Mouse (Mus musculus) olfactory bulb, adult 2 months (tissue): ENCODE measurements around the gene Calm3.

Experiments
- CTCF ChIP-seq: fragments of 200-500 bp; IDR thresholded peaks from 2 replicates; pipeline ENCODE4 v1.5.1; 2012; ENCODE audit warnings: low read depth, mild to moderate bottlenecking, low read length, moderate library complexity; ENCODE audit not compliant: insufficient read depth
- POLR2A ChIP-seq: fragments of 200-500 bp; IDR thresholded peaks from 2 replicates; pipeline ENCODE4 v1.6.1; 2012; ENCODE audit warnings: mild to moderate bottlenecking, low read depth, low read length, moderate library complexity; ENCODE audit not compliant: insufficient read depth

DNA sequence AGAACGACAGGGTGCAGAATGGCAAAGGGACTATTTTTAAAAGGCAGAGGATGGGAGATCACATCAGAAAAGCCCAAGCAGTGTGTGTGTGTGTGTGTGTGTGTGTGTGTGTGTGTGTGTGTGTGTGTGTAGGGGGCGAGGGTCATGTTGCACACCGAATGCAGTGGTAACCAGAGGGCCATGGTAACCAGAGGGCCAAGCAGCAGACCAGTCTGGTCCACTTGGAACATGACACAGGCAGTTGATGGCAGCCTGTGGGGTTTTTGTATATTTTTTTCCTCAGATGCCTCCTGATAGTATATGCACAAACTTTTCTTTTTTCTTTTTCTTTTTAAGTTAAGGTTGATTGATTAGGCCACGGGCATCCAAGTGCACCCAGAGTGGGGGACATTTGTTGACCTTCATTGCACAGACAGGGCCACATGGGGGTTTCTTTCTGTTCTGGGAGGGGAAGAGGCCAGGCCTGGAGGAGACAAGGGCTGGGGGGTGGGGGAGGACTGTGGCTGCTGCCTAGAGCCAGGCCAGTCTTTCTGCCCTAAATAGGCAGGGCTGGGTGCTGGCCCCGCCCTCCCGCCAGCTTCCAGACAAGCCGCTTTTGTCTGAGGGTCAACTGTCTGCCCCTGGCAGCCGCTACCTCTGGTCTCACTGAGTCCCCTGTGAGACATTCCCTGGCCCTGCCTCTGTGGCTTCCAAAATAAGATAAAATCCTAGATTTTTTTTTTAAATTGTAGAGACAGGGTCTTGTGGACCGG is 43.9 kb downstream of the Calm3 start:
- TF ChIP-seq POLR2A (no peak), CTCF (no peak)
